Mouse (Mus musculus) gastrocnemius, postnatal 10 days (tissue): Measurements from ENCODE around the gene Angpt4. TPM values are rescaled to one million over a fixed set of nuclear protein-coding genes. Genes with fewer than 3 reads are reported as not detected.

ENCODE experiments used
- DNase-seq: peaks from one replicate; pipeline ENCODE4 v3.0.0; 2021; ENCODE audit warnings: mixed read lengths
- long read RNA-seq, 2 experiments: library from polyadenylated mRNA; stranded (forward); transcript quantifications; one replicate each; pipeline ENCODE4 v2.0.0; 2021
- total RNA-seq, 2 experiments: library from RNA; stranded (reverse); gene quantifications; 2 replicates each; pipeline ENCODE4 v1.2.3; 2021

Gene Angpt4
- under 1 TPM; 0.26 to 0.47 TPM for total RNA-seq
- long read RNA-seq, experiment 1, partial matches to known transcripts, result 0 of 1 reads
- long read RNA-seq, experiment 1, other reads (novel, unspliced or antisense), result 1 of 1 reads
- long read RNA-seq, experiment 2, result 0 reads

DNA sequence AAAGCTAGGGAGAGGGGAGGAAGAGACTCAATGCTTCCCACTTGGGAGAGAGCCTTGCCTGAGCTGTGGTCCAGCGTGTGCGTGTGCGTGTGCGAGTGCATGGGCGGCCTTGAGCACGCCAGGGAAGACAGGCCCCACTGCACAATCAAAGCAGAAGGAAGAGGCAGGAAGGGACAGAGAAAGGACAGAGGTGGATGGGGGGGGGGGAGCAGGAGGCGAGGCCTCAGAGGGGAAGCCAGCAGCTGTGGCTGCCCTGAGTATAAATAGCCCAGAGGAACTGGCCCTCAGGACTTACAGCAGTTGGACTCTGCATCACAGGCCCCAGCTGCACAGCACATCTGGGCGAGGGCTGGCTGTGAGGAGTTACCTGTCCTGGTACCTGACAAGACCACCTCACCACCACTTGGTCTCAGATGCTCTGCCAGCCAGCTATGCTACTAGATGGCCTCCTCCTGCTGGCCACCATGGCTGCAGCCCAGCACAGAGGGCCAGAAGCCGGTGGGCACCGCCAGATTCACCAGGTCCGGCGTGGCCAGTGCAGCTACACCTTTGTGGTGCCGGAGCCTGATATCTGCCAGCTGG lies at the start of gene Angpt4:
Gene Angpt4, plus strand, starts transcription at position 292 of the 582 bp plus-strand sequence.
- no peak for DNase-seq

DNA sequence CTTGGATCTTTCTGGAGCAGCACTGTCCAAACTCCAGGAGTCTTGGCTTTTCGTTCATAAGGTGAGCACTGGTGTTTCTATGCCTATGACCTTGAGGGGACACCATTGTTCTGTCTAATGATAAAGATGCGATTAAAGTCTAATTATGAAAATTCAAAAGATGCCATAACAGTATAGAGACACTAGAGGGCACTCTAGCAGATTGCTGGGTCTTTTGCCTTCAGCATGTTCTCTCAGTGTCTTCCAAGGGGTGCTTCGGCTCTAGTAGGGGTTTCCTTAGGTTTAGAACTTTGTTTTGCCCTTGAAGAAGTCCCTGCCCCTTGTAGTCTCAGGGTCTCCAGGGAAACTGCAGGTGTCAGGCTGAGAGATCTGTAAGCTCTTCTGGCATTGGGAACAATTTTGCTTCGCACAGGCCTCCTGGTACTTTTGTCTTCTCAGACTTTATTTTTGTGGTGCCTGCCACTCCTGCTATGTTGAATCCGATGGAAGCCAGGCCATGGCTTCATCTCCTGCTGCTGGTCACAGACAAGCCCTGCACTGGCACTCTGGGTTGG lies 48.7 kb upstream of the Angpt4 start:
- DNase-seq, result no peak

GRCm38 (mm10) chr2:151864941-151865340 lies 46.1 kb upstream of the Angpt4 start:
- DNase-seq, result no peak

DNA sequence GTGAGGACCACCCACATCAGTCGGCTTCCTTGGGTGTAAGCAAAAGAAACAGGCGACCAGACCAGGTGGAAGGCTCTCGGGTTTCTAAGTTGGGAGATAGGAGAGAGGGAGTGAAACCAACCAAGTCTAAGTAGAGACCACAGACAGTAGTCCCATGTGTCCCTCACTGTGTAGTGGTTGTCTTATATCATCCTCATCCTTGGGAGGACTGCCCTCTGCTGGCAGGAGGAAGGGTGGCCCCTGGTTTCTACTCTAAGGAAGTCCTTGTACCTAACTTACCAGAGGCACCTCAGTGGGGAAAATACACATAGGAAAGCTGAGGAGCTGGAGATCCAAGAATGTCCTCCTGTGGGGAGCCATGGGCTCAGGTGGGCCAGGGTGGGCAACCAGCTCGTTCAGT lies 44.5 kb upstream of the Angpt4 start:
- DNase-seq, result peak; percentile 53

DNA sequence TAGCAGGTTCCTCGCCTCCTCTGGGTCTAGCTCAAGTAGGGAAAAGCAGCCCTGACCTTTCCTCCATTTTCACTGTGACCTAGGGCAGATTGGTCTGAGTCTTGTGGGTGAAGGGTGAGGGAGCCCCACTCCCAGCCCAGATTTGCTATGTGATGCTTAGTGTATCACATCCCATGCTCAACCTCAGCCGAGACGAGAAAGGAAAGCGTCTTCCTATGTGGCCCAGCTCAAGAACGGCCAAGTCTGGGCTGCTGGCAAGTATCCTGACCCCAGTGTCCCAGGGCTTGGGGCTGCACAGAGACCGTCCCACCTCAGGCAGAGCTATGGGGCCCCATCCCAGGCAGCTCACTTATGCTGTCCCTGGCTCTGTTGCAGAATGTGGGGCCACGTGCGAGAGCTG lies 42.8 kb upstream of the Angpt4 start:
- DNase-seq, result no peak

DNA sequence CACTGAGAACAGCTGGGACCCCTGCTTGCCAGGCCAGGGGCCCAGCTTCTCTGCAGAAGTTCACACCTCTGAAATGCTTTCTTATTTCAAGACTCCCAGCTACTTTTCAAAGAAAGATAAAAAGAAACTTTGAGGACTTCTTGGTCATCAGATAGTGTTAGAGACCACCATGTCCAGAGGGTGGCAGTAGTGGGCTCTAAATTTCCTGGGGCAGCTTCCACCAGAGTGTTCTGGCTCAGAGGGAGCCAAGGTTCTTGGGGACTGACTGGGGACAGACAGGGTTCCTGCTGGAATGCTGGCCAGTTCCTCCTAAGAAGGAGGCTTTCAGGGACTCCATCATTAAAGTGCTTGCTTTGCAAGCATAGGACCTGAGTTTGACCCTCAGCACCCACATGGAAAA lies 36.5 kb upstream of the Angpt4 start:
- DNase-seq, result peak; percentile 38

- DNase-seq, result peak; percentile 43
Observed at GRCm38 (mm10) chr2:151876012-151876485, 35.0 kb upstream of the Angpt4 start.

- DNase-seq, result no peak
Observed at GRCm38 (mm10) chr2:151878645-151879044, 32.4 kb upstream of the Angpt4 start.

- no peak for DNase-seq
Observed at GRCm38 (mm10) chr2:151879760-151880159, 31.2 kb upstream of the Angpt4 start.

- no peak for DNase-seq
Observed at GRCm38 (mm10) chr2:151891031-151891430, 20.0 kb upstream of the Angpt4 start.

- no peak for DNase-seq
Observed at GRCm38 (mm10) chr2:151893122-151893774, 17.8 kb upstream of the Angpt4 start.

GRCm38 (mm10) chr2:151894209-151894980 lies 16.6 kb upstream of the Angpt4 start:
- DNase-seq, result no peak

GRCm38 (mm10) chr2:151895911-151896310 lies 15.1 kb upstream of the Angpt4 start:
- DNase-seq, result no peak

- no peak for DNase-seq
Observed at GRCm38 (mm10) chr2:151898106-151898505, 12.9 kb upstream of the Angpt4 start.

DNA sequence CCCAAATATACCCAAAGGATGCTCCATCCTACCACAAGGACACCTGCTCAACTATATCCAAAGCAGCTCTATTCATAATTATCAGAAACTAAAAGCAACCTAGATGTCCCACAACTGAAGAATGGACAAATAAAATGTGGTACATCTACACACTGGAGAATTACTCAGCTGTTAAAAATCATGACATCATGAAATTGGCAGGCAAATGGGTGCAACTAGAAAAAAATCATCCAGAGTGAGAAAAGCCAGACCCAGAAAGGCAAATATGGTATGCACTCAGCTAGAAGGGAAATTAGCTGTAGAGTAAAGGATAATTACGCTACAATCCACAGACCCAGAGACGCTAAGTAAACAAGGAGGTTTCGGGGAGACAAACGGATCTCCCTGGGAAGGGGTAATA lies 10.2 kb upstream of the Angpt4 start:
- no peak for DNase-seq

GRCm38 (mm10) chr2:151903267-151903666 lies 7.7 kb upstream of the Angpt4 start:
- DNase-seq, result no peak

GRCm38 (mm10) chr2:151903933-151904332 lies 7.1 kb upstream of the Angpt4 start:
- no peak for DNase-seq

DNA sequence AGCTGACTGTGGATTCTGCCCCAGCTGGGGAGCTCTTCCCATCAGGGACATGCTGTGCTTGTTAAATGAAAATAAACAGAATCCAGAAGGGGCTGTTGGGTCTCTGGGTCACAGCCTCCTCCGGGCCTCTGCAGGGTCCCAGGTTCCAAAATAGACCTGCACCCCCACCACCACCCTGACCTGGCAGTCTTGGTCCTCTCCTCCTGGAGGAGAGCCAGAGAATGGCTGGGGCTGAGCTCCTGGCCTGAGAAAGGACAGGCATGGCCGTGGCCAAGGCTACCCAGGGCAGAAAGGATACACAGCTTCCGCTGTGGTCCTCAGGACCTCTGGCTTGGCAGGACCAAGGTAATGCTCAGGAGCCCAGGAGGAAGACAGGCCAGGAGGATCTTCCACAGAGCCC lies 6.4 kb upstream of the Angpt4 start:
- DNase-seq, result no peak

- DNase-seq, result no peak
Observed at GRCm38 (mm10) chr2:151907020-151907419, 4.0 kb upstream of the Angpt4 start.

- no peak for DNase-seq
Observed at GRCm38 (mm10) chr2:151909386-151909785, 1.6 kb upstream of the Angpt4 start.

DNA sequence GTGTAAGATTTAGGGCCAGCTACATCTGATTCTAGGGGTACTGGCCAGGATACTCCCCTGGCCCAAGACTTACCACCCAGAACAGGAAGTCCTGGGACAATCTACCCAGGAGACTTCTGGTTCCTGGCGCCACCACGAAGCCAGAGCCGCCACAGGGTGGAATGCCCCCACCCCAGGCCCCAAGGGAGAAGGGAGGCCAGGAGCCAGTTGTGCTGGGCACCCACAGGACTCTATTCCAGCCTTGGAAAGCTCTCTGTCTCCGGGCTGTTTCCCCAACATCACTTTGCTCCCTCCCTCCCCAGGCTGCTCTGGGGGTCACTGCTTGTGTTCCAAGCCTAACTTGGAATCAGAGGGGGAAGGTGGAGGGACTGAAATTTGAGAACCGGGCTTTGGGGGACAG lies 512 bp upstream of the Angpt4 start:
- no peak for DNase-seq

- DNase-seq, result no peak
Observed at GRCm38 (mm10) chr2:151911751-151912150, 741 bp downstream of the Angpt4 start.

- no peak for DNase-seq
Observed at GRCm38 (mm10) chr2:151914120-151914519, 3.1 kb downstream of the Angpt4 start.
